Mouse (Mus musculus): ENCODE data around the gene Olfr493. TPM values are rescaled to one million over a fixed set of nuclear protein-coding genes. Genes with fewer than 3 reads are reported as not detected.

The Olfr493 gene
- not detected for polyA plus RNA-seq (2012; fragmentation: generic; extraction: Trizol)

DNA sequence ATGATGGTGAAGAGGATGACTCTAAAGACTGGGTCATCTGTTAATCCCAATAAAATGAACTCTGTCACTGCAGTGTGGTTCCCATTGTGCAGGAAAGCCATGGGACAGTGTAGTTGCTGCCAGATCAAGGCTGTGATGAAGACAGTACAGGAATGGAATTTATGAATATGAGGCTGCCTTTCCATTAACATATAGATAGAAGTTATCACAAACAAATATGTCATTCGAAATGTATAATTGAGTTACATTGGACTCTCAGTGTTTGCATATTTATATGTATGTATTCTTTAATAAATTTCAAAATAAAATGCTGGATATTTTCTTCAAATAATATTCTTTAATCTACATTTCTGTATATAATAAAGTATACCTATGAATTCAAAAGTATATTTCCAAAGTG, at the start of gene Olfr493:
Olfr493 (minus strand) TSS at position 101 of the 400 bp plus-strand sequence.
- H3K4me2 ChIP-seq (ENCODE audit: low read depth) = no peak within 1 kb of the TSS
- H3ac ChIP-seq (ENCODE audit: control insufficient read depth, insufficient read length) = no peak within 1 kb of the TSS
- H3K27me3 ChIP-seq (ENCODE audit: control insufficient read depth, insufficient read depth, insufficient read length) = no peaks in the 10 kb centered on the region
- no peak for TF ChIP-seq TCF12 (IDR thresholded peaks at IDR 0.05; ENCODE audit: insufficient read depth, poor library complexity, severe bottlenecking)
- TF ChIP-seq MAX (IDR thresholded peaks at IDR 0.05; ENCODE audit: low read depth) = no peak
- no peak for TF ChIP-seq E2F4 (IDR thresholded peaks at IDR 0.05; ENCODE audit: insufficient read depth)
- no peak for TF ChIP-seq MYOG (IDR thresholded peaks at IDR 0.05; ENCODE audit: control insufficient read depth in 1 of 3, insufficient read depth in 1 of 3, insufficient read length in 2 of 3, low read depth in 2 of 3)
- no peak for TF ChIP-seq USF1 (IDR thresholded peaks at IDR 0.05; ENCODE audit: low read depth)
- no peak for TF ChIP-seq TCF3 (IDR thresholded peaks at IDR 0.05; ENCODE audit: insufficient read length, low read depth)
- H3K4me3 ChIP-seq = no peak within 1 kb of the TSS
- H3K36me3 ChIP-seq (ENCODE audit: control insufficient read depth, insufficient read depth) = no peaks in the 10 kb centered on the region
- H3K79me2 ChIP-seq (ENCODE audit: control insufficient read depth, insufficient read depth) = no peaks in the 10 kb centered on the region

DNA sequence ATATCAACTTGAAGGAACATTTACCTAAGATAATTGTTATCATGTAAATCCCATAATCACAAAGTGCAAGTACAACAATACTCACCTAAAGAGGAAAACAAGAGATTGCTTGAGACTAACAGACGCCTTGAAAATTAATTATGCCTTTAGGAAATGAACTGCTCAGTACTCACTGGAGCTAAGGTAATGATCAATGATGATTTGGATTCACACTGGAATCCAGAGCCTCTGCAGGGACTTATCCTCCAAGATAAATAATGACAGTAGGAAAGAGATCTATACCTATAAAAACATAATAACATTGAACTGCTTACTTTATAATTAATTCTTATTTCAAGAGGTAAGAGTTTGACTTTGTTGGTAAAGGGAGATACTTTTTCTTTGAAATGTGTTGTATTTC, 46.1 kb upstream of the Olfr493 start, which contains the start of gene Olfr495:
Olfr495 (plus strand) TSS at position 301 of the 400 bp plus-strand sequence.
- TF ChIP-seq SRF (IDR thresholded peaks at IDR 0.05; ENCODE audit: control insufficient read depth, insufficient read length, low read depth) (no peak), USF1 (IDR thresholded peaks at IDR 0.05; ENCODE audit: low read depth) (no peak), CEBPB (IDR thresholded peaks at IDR 0.05; ENCODE audit: insufficient read depth, poor library complexity, severe bottlenecking) (no peak), TCF12 (IDR thresholded peaks at IDR 0.05; ENCODE audit: insufficient read depth, poor library complexity, severe bottlenecking) (no peak), POLR2AphosphoS2 (IDR thresholded peaks at IDR 0.05; ENCODE audit: insufficient read length, low read depth) (no peak), MYOG (IDR thresholded peaks at IDR 0.05; ENCODE audit: control insufficient read depth in 1 of 3, insufficient read depth in 1 of 3, insufficient read length in 2 of 3, low read depth in 2 of 3) (no peak), TCF3 (IDR thresholded peaks at IDR 0.05; ENCODE audit: insufficient read length, low read depth) (no peak), E2F4 (IDR thresholded peaks at IDR 0.05; ENCODE audit: insufficient read depth) (no peak), MAX (IDR thresholded peaks at IDR 0.05; ENCODE audit: low read depth) (no peak), MYOD1 (IDR thresholded peaks at IDR 0.05; ENCODE audit: control insufficient read depth in 1 of 3, insufficient read length in 2 of 3, low read depth in 2 of 3) (no peak), REST (IDR thresholded peaks at IDR 0.05; ENCODE audit: insufficient read depth, insufficient read length) (no peak), POLR2A (IDR thresholded peaks at IDR 0.05; ENCODE audit: insufficient read length, low read depth) (no peak)
- Histone ChIP-seq H3K27me3 (ENCODE audit: control insufficient read depth, insufficient read depth, insufficient read length) (no peaks in the 10 kb centered on the region), H3ac (ENCODE audit: control insufficient read depth, insufficient read length) (no peak within 1 kb of the TSS), H3K36me3 (ENCODE audit: control insufficient read depth, insufficient read depth) (no peaks in the 10 kb centered on the region), H3K4me3 (no peak within 1 kb of the TSS), H3K4me2 (ENCODE audit: low read depth) (no peak within 1 kb of the TSS), H3K79me2 (ENCODE audit: control insufficient read depth, insufficient read depth) (no peaks in the 10 kb centered on the region)

DNA sequence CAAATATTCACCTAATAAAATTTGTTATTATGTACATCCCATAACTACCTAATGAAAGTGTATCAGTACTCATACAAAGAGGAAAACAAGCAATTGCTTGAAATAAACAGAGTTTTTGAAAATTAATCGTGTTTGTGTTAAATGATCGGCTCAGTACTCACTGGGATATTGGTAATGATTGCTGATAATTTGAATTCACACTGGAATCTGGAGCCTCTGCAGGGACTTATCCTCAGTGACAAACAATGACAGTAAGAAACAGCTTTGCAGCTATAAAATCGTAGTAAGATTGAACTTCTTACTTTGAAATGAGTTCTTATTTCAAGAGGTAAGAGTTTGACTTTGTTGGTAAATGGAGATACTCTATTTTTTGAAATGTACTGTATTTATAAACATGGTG, 18.3 kb upstream of the Olfr493 start, which contains the start of gene Olfr494:
Olfr494 (plus strand) TSS at position 301 of the 400 bp plus-strand sequence.
- Histone ChIP-seq H3K36me3 (ENCODE audit: control insufficient read depth, insufficient read depth) (no peaks in the 10 kb centered on the region), H3ac (ENCODE audit: control insufficient read depth, insufficient read length) (no peak within 1 kb of the TSS), H3K79me2 (ENCODE audit: control insufficient read depth, insufficient read depth) (no peaks in the 10 kb centered on the region), H3K4me3 (no peak within 1 kb of the TSS), H3K27me3 (ENCODE audit: control insufficient read depth, insufficient read depth, insufficient read length) (no peaks in the 10 kb centered on the region), H3K4me2 (ENCODE audit: low read depth) (no peak within 1 kb of the TSS)
- no peak for TF ChIP-seq TCF3 (IDR thresholded peaks at IDR 0.05; ENCODE audit: insufficient read length, low read depth)
- TF ChIP-seq SRF (IDR thresholded peaks at IDR 0.05; ENCODE audit: control insufficient read depth, insufficient read length, low read depth) = no peak
- no peak for TF ChIP-seq E2F4 (IDR thresholded peaks at IDR 0.05; ENCODE audit: insufficient read depth)
- no peak for TF ChIP-seq MYOG (IDR thresholded peaks at IDR 0.05; ENCODE audit: control insufficient read depth in 1 of 3, insufficient read depth in 1 of 3, insufficient read length in 2 of 3, low read depth in 2 of 3)
- no peak for TF ChIP-seq POLR2AphosphoS2 (IDR thresholded peaks at IDR 0.05; ENCODE audit: insufficient read length, low read depth)
- TF ChIP-seq POLR2A (IDR thresholded peaks at IDR 0.05; ENCODE audit: insufficient read length, low read depth) = no peak
- no peak for TF ChIP-seq CEBPB (IDR thresholded peaks at IDR 0.05; ENCODE audit: insufficient read depth, poor library complexity, severe bottlenecking)
- no peak for TF ChIP-seq MYOD1 (IDR thresholded peaks at IDR 0.05; ENCODE audit: control insufficient read depth in 1 of 3, insufficient read length in 2 of 3, low read depth in 2 of 3)
- no peak for TF ChIP-seq TCF12 (IDR thresholded peaks at IDR 0.05; ENCODE audit: insufficient read depth, poor library complexity, severe bottlenecking)
- TF ChIP-seq USF1 (IDR thresholded peaks at IDR 0.05; ENCODE audit: low read depth) = no peak
- no peak for TF ChIP-seq MAX (IDR thresholded peaks at IDR 0.05; ENCODE audit: low read depth)
- TF ChIP-seq REST (IDR thresholded peaks at IDR 0.05; ENCODE audit: insufficient read depth, insufficient read length) = no peak

DNA sequence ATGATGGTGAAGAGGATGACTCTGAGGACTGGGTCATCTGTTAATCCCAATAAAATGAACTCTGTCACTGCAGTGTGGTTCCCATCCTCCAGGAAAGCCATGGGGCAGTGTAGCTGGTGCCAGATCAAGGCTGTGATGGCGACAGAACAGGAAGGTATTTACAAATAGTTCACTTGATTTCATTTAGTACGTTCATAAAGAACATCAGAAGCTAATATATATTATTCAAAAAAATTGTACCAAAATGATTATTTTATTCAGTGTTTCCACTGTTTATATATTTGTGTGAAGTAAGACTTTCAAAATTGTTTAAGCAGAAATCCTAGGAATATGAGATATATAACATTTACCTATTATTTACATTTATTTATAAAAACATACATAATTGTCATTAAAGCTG, 23.2 kb downstream of the Olfr493 start, which contains the start of gene Olfr492:
Olfr492 (minus strand) TSS at position 101 of the 400 bp plus-strand sequence.
- no peak within 1 kb of the TSS for H3K4me3 ChIP-seq
- no peak within 1 kb of the TSS for H3K4me2 ChIP-seq (ENCODE audit: low read depth)
- H3ac ChIP-seq (ENCODE audit: control insufficient read depth, insufficient read length) = no peak within 1 kb of the TSS
- TF ChIP-seq MYOD1 (IDR thresholded peaks at IDR 0.05; ENCODE audit: control insufficient read depth in 1 of 3, insufficient read length in 2 of 3, low read depth in 2 of 3) (no peak), MAX (IDR thresholded peaks at IDR 0.05; ENCODE audit: low read depth) (no peak), REST (IDR thresholded peaks at IDR 0.05; ENCODE audit: insufficient read depth, insufficient read length) (no peak), TCF3 (IDR thresholded peaks at IDR 0.05; ENCODE audit: insufficient read length, low read depth) (no peak), SRF (IDR thresholded peaks at IDR 0.05; ENCODE audit: control insufficient read depth, insufficient read length, low read depth) (no peak), CEBPB (IDR thresholded peaks at IDR 0.05; ENCODE audit: insufficient read depth, poor library complexity, severe bottlenecking) (no peak), POLR2AphosphoS2 (IDR thresholded peaks at IDR 0.05; ENCODE audit: insufficient read length, low read depth) (no peak), USF1 (IDR thresholded peaks at IDR 0.05; ENCODE audit: low read depth) (no peak)
- no peaks in the 10 kb centered on the region for H3K79me2 ChIP-seq (ENCODE audit: control insufficient read depth, insufficient read depth)
- H3K27me3 ChIP-seq (ENCODE audit: control insufficient read depth, insufficient read depth, insufficient read length) = no peaks in the 10 kb centered on the region
- no peaks in the 10 kb centered on the region for H3K36me3 ChIP-seq (ENCODE audit: control insufficient read depth, insufficient read depth)

DNA sequence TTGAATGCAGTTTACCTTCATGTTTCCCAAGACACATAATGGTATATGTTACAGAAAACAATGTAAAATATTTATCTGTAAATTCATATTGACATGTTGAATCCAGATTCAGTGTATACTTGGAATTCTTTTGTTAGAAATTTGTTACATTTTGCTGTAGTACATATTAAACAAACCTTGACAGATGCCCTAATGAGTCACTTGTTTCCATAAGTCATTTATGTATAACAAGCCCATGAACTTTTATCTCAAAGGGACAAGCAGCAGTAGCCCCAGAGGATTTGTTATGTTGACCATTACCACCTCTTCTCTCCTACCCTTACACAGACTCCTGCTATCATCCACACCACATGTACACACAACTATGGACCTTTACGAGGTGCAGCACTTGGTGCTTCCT, 33.6 kb downstream of the Olfr493 start, which contains the start of gene Olfr491:
Olfr491 (plus strand) TSS at position 301 of the 400 bp plus-strand sequence.
- Histone ChIP-seq H3K79me2 (ENCODE audit: control insufficient read depth, insufficient read depth) (no peaks in the 10 kb centered on the region), H3ac (ENCODE audit: control insufficient read depth, insufficient read length) (no peak within 1 kb of the TSS), H3K36me3 (ENCODE audit: control insufficient read depth, insufficient read depth) (no peaks in the 10 kb centered on the region), H3K4me3 (no peak within 1 kb of the TSS), H3K27me3 (ENCODE audit: control insufficient read depth, insufficient read depth, insufficient read length) (no peaks in the 10 kb centered on the region), H3K4me2 (ENCODE audit: low read depth) (no peak within 1 kb of the TSS)
- no peak for TF ChIP-seq POLR2AphosphoS2 (IDR thresholded peaks at IDR 0.05; ENCODE audit: insufficient read length, low read depth)

Other genes starting within 250 kb of the Olfr493 start
- 0.02 TPM for gene Olfr482, start 249.4 kb downstream of the Olfr493 start, polyA plus RNA-seq (2012; fragmentation: generic; extraction: Trizol)
- not detected for gene Olfr483, start 246.1 kb downstream of the Olfr493 start, polyA plus RNA-seq (2012; fragmentation: generic; extraction: Trizol)
- gene Olfr484, start 219.5 kb downstream of the Olfr493 start, polyA plus RNA-seq (2012; fragmentation: generic; extraction: Trizol) = not detected
- gene Olfr485, start 187.1 kb downstream of the Olfr493 start, polyA plus RNA-seq (2012; fragmentation: generic; extraction: Trizol) = not detected
- gene Olfr486, start 174.2 kb downstream of the Olfr493 start, polyA plus RNA-seq (2012; fragmentation: generic; extraction: Trizol) = not detected
- not detected for gene Olfr487, start 132.3 kb downstream of the Olfr493 start, polyA plus RNA-seq (2012; fragmentation: generic; extraction: Trizol)
- not detected for gene Olfr488, start 88.6 kb downstream of the Olfr493 start, polyA plus RNA-seq (2012; fragmentation: generic; extraction: Trizol)
- gene Olfr490, start 58.0 kb downstream of the Olfr493 start, polyA plus RNA-seq (2012; fragmentation: generic; extraction: Trizol) = not detected
- gene Olfr491, start 33.5 kb downstream of the Olfr493 start, polyA plus RNA-seq (2012; fragmentation: generic; extraction: Trizol) = not detected
- not detected for gene Olfr492, start 23.3 kb downstream of the Olfr493 start, polyA plus RNA-seq (2012; fragmentation: generic; extraction: Trizol)
- gene Olfr494, start 18.4 kb upstream of the Olfr493 start, polyA plus RNA-seq (2012; fragmentation: generic; extraction: Trizol) = not detected
- not detected for gene Olfr495, start 46.2 kb upstream of the Olfr493 start, polyA plus RNA-seq (2012; fragmentation: generic; extraction: Trizol)
- gene Olfr497, start 73.4 kb upstream of the Olfr493 start, polyA plus RNA-seq (2012; fragmentation: generic; extraction: Trizol) = not detected
- not detected for gene Olfr498, start 118.3 kb upstream of the Olfr493 start, polyA plus RNA-seq (2012; fragmentation: generic; extraction: Trizol)
- gene Olfr502, start 178.1 kb upstream of the Olfr493 start, polyA plus RNA-seq (2012; fragmentation: generic; extraction: Trizol) = not detected
- not detected for gene Olfr503, start 197.5 kb upstream of the Olfr493 start, polyA plus RNA-seq (2012; fragmentation: generic; extraction: Trizol)
- not detected for gene Olfr504, start 218.8 kb upstream of the Olfr493 start, polyA plus RNA-seq (2012; fragmentation: generic; extraction: Trizol)